Mouse (Mus musculus) kidney, adult 2 months (tissue): ENCODE results near the gene Mcf2. TPM values are rescaled to one million over a fixed set of nuclear protein-coding genes. Genes with fewer than 3 reads are reported as not detected.

ENCODE experiments used
- DNase-seq: peaks from one replicate; pipeline ENCODE4 v3.0.0; 2021
- H3K27ac ChIP-seq: fragments of 200-500 bp; 2 replicates; pipeline ENCODE4 v1.5.1; 2012; ENCODE audit warnings: low read depth, low read length, control low read depth, inconsistent platforms; ENCODE audit not compliant: insufficient read depth
- H3K27me3 ChIP-seq: fragments of 200-500 bp; replicated peaks from 2 replicates; pipeline ENCODE4 v1.6.1; 2012; ENCODE audit warnings: mild to moderate bottlenecking, moderate library complexity, low read length, inconsistent platforms; ENCODE audit not compliant: control insufficient read depth, insufficient read depth
- H3K36me3 ChIP-seq: fragments of 200-500 bp; 2 replicates; pipeline ENCODE4 v1.6.1; 2012; ENCODE audit warnings: mild to moderate bottlenecking, moderate library complexity, low read length, inconsistent platforms; ENCODE audit not compliant: control insufficient read depth, insufficient read depth
- H3K4me1 ChIP-seq: fragments of 200-500 bp; 2 replicates; pipeline ENCODE4 v1.6.1; 2011; ENCODE audit warnings: low read length; ENCODE audit not compliant: control insufficient read depth, insufficient read depth
- H3K4me3 ChIP-seq: fragments of 200-500 bp; 2 replicates; pipeline ENCODE4 v1.5.1; 2011; ENCODE audit warnings: mild to moderate bottlenecking, low read depth, low read length, control low read depth; ENCODE audit not compliant: insufficient read depth
- CTCF ChIP-seq: fragments of 200-500 bp; conservative IDR thresholded peaks from 2 replicates; pipeline ENCODE4 v1.5.1; 2011; ENCODE audit warnings: low read depth, mild to moderate bottlenecking, control low read depth, low read length, moderate library complexity, mixed read lengths; ENCODE audit not compliant: insufficient read depth, insufficient read length
- POLR2A ChIP-seq: fragments of 200-500 bp; IDR thresholded peaks from one replicate; pipeline ENCODE4 v1.6.1; 2011; ENCODE audit warnings: low read depth, low read length, control low read depth
- WGBS: fragments of 180-500 bp; shearing (Covaris S2); methylation state at CpG from one replicate; pipeline ENCODE4 v1.1.7; 2018; 5-methylcytosine and 5-hydroxymethylcytosine counted together
- polyA plus RNA-seq: library from polyadenylated mRNA; depleted of rRNA; stranded (reverse); fragments of >200 nt; gene quantifications from 2 replicates; pipeline ENCODE4 v1.2.3, GENCODE M21; 2012; rRNA removed

The Mcf2 gene
- polyA plus RNA-seq, 1 experiment: not detected

- TF ChIP-seq POLR2A (no peak), CTCF (no peak)
- Histone ChIP-seq H3K36me3 (no peaks in the 10 kb centered on the region), H3K27ac (no peak overlapping the region), H3K4me1 (no peaks in the 10 kb centered on the region), H3K27me3 (no peaks in the 10 kb centered on the region), H3K4me3 (no peak overlapping the region)
- DNase-seq: no peak
- 81% methylated on average over 1 of the region's 1 CpGs for WGBS
Measured at GRCm38 (mm10) chrX:60014588-60014987, 164.3 kb downstream of the Mcf2 start.

- DNase-seq: peak; percentile 24
- TF ChIP-seq CTCF (peak; percentile 60), POLR2A (no peak)
- no peaks in the 10 kb centered on the region for H3K27me3 ChIP-seq
Measured at GRCm38 (mm10) chrX:60013084-60013676, 165.7 kb downstream of the Mcf2 start.

More at GRCm38 (mm10) chrX:60013084-60013676, 165.7 kb downstream of the Mcf2 start:
- H3K4me3 ChIP-seq: no peak overlapping the region
- H3K36me3 ChIP-seq: no peaks in the 10 kb centered on the region
- H3K4me1 ChIP-seq: no peaks in the 10 kb centered on the region
- H3K27ac ChIP-seq: no peak overlapping the region

Other genes starting within 250 kb of the Mcf2 start
- gene F9, start 179.6 kb downstream of the Mcf2 start, polyA plus RNA-seq: not detected in 2 replicates